Mouse (Mus musculus) liver, postnatal 0 days (tissue): ENCODE results near the gene Ubr3.

Experiments
- CTCF ChIP-seq: sonication (generic); IDR thresholded peaks from 2 replicates; pipeline ENCODE4 v1.5.1; 2016; ENCODE audit warnings: antibody characterized with exemption, low read depth
- EP300 ChIP-seq: IDR thresholded peaks from 2 replicates; pipeline ENCODE4 v1.6.1; 2016; ENCODE audit warnings: antibody characterized with exemption, low read depth, mild to moderate bottlenecking

DNA sequence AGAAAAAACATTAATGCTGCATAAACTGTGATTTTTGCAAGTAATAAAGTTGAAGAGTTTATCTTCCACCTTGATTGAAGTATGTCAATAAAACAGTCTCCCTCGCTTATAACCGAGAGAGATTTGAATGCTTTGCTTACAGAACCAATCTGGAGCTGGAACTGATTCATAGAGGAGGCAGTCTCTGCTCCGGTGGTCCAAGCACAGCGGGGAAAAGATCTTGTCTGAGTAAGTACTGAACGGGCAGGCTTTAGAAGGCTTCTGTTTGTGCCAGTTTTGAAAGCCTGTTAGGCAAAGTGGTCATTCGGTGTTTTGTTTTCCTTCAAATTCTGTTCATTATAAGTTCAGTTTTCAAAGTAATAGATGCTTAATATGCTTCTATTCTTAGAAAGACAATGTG, 103.3 kb downstream of the Ubr3 start:
- no peak for TF ChIP-seq CTCF
- TF ChIP-seq EP300, result no peak
